Mouse (Mus musculus): ENCODE results near the gene Adgrv1. TPM values are rescaled to one million over a fixed set of nuclear protein-coding genes. Genes with fewer than 3 reads are reported as not detected.

The Adgrv1 gene
- polyA plus RNA-seq, 1 experiment from 2014 or later: 7.2 TPM

- Histone ChIP-seq H3K4me3 (no peak overlapping the region), H3K4me2 (replicated peaks) (no peak overlapping the region), H3K27ac (no peak overlapping the region), H3K27me3 (no peaks in the 10 kb centered on the region), H3K9me3 (no peaks in the 10 kb centered on the region), H3K36me3 (no peaks in the 10 kb centered on the region), H3K9ac (no peak overlapping the region), H3K4me1 (no peaks in the 10 kb centered on the region)
- no peak for ATAC-seq (ENCODE audit: insufficient number of reproducible peaks, insufficient read depth, low FRiP score, low TSS enrichment)
- 70% methylated on average over 2 of the region's 2 CpGs for WGBS
Measured at GRCm38 (mm10) chr13:81402191-81402590, 230.8 kb downstream of the Adgrv1 start.

GRCm38 (mm10) chr13:81401742-81402141, 231.2 kb downstream of the Adgrv1 start:
- no peaks in the 10 kb centered on the region for H3K36me3 ChIP-seq
- H3K27me3 ChIP-seq: no peaks in the 10 kb centered on the region
- no peak for ATAC-seq (ENCODE audit: insufficient number of reproducible peaks, insufficient read depth, low FRiP score, low TSS enrichment)
- H3K4me1 ChIP-seq: no peaks in the 10 kb centered on the region
- H3K9me3 ChIP-seq: no peaks in the 10 kb centered on the region
- H3K4me3 ChIP-seq: no peak overlapping the region
- no peak overlapping the region for H3K27ac ChIP-seq
- H3K9ac ChIP-seq: no peak overlapping the region
- no peak overlapping the region for H3K4me2 ChIP-seq (replicated peaks)
- 92% methylated on average over 1 of the region's 1 CpGs for WGBS

DNA sequence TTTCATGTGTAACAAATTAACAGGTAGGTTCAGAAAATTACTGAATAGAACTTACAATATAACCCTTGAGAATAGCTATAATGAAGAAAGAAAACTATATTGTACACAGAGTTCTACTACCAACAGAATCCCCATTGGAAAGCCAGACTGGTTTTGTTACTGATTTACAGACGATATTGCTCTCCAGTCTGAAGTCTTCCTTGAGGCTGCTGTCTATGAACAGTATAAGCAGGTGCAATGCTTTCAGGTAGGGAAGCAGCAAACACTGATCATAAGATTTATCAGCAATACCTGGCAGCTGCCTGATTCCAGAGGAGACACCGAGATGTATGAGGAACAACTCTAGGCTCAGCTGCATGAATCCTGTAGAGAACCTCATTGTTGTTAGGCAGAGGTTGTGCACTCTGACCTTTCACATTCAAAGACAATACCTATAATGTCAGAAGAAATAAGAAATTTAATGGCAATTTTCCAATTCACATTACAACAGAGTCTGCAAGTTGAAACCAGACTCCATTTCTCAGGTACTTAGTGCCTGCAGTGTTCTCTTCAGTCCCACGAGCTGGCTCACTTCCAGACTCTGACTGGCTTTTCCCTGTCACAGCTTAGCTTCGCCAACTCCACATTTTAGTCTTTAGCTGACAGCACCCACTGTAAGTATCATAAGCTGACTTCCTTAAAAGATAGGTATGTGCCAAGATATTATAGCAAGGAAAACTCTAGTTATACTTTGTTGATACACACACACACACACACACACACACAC, 247.2 kb downstream of the Adgrv1 start:
- no peaks in the 10 kb centered on the region for H3K27me3 ChIP-seq
- H3K27ac ChIP-seq: no peak overlapping the region
- 75% methylated on average over 4 of the region's 4 CpGs for WGBS
- H3K4me3 ChIP-seq: no peak overlapping the region
- H3K4me1 ChIP-seq: no peaks in the 10 kb centered on the region
- no peaks in the 10 kb centered on the region for H3K9me3 ChIP-seq
- H3K4me2 ChIP-seq (replicated peaks): no peak overlapping the region
- no peaks in the 10 kb centered on the region for H3K36me3 ChIP-seq
- no peak overlapping the region for H3K9ac ChIP-seq
- no peak for ATAC-seq (ENCODE audit: insufficient number of reproducible peaks, insufficient read depth, low FRiP score, low TSS enrichment)

DNA sequence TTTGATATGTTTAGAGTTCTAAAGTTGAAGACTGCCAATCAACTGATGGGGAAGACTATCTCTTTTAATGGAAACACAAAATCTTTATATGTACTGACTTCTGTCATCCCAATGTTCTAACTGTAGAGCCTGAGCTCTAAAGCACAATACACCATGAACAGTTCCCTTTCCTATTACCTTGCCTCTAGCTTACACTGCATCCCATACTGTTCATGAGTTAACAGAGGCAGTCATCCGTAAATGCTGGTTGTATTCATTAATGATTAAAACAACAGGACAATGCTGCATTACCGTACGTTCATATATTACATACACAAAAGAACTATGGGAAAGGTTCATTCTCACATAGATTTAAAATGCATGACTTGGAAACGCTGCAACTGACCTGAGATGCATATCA, 251.1 kb downstream of the Adgrv1 start:
- H3K9me3 ChIP-seq: no peaks in the 10 kb centered on the region
- H3K4me1 ChIP-seq: no peaks in the 10 kb centered on the region
- WGBS: 85% methylated on average over 4 of the region's 4 CpGs
- H3K4me2 ChIP-seq (replicated peaks): no peak overlapping the region
- H3K36me3 ChIP-seq: no peaks in the 10 kb centered on the region
- H3K4me3 ChIP-seq: no peak overlapping the region
- H3K9ac ChIP-seq: no peak overlapping the region
- no peak overlapping the region for H3K27ac ChIP-seq
- no peaks in the 10 kb centered on the region for H3K27me3 ChIP-seq
- no peak for ATAC-seq (ENCODE audit: insufficient number of reproducible peaks, insufficient read depth, low FRiP score, low TSS enrichment)

GRCm38 (mm10) chr13:81370801-81371456, 262.0 kb downstream of the Adgrv1 start:
- Histone ChIP-seq H3K4me1 (no peaks in the 10 kb centered on the region), H3K27ac (no peak overlapping the region), H3K9ac (no peak overlapping the region)

GRCm38 (mm10) chr13:81370196-81370595, 262.8 kb downstream of the Adgrv1 start:
- 93% methylated on average over 6 of the region's 6 CpGs for WGBS

More at GRCm38 (mm10) chr13:81370801-81371456, 262.0 kb downstream of the Adgrv1 start:
- ATAC-seq (ENCODE audit: insufficient number of reproducible peaks, insufficient read depth, low FRiP score, low TSS enrichment): no peak
- Histone ChIP-seq H3K9me3 (no peaks in the 10 kb centered on the region), H3K36me3 (no peaks in the 10 kb centered on the region), H3K4me2 (replicated peaks) (no peak overlapping the region), H3K27me3 (no peaks in the 10 kb centered on the region), H3K4me3 (no peak overlapping the region)
- 82% methylated on average over 5 of the region's 5 CpGs for WGBS

GRCm38 (mm10) chr13:81369564-81369963, 263.4 kb downstream of the Adgrv1 start:
- H3K27ac ChIP-seq: no peak overlapping the region
- ATAC-seq (ENCODE audit: insufficient number of reproducible peaks, insufficient read depth, low FRiP score, low TSS enrichment): no peak
- no peak overlapping the region for H3K4me3 ChIP-seq

More at GRCm38 (mm10) chr13:81370196-81370595, 262.8 kb downstream of the Adgrv1 start:
- H3K36me3 ChIP-seq: no peaks in the 10 kb centered on the region
- H3K27ac ChIP-seq: no peak overlapping the region
- H3K4me3 ChIP-seq: no peak overlapping the region
- no peaks in the 10 kb centered on the region for H3K9me3 ChIP-seq
- H3K4me2 ChIP-seq (replicated peaks): no peak overlapping the region
- no peaks in the 10 kb centered on the region for H3K27me3 ChIP-seq
- ATAC-seq (ENCODE audit: insufficient number of reproducible peaks, insufficient read depth, low FRiP score, low TSS enrichment): no peak
- no peaks in the 10 kb centered on the region for H3K4me1 ChIP-seq
- H3K9ac ChIP-seq: no peak overlapping the region

DNA sequence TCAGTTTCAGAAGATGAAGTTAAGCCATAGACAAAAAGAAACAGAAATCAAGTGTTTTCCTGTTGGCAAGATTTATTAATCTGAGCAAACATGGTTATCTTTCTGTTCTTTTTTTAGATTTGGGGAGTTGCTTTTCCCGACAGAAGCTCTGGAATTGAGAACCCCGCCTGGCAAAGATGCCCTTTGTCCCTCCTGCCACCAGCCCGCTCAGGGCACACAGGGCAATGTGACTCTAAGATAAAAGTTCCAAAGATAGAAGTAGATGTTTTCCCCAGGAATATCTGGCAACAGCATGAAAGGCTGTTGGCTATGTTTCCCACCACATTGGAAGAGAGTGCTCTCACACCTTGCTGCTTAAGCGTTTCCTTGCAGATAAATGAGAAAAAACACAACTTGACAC, 264.0 kb downstream of the Adgrv1 start:
- Histone ChIP-seq H3K4me1 (no peaks in the 10 kb centered on the region), H3K9me3 (no peaks in the 10 kb centered on the region), H3K4me2 (replicated peaks) (no peak overlapping the region), H3K36me3 (no peaks in the 10 kb centered on the region), H3K9ac (no peak overlapping the region), H3K4me3 (no peak overlapping the region), H3K27ac (no peak overlapping the region), H3K27me3 (no peaks in the 10 kb centered on the region)
- 86% methylated on average over 4 of the region's 4 CpGs for WGBS
- no peak for ATAC-seq (ENCODE audit: insufficient number of reproducible peaks, insufficient read depth, low FRiP score, low TSS enrichment)

More at GRCm38 (mm10) chr13:81369564-81369963, 263.4 kb downstream of the Adgrv1 start:
- no peaks in the 10 kb centered on the region for H3K9me3 ChIP-seq
- H3K9ac ChIP-seq: no peak overlapping the region
- no peak overlapping the region for H3K4me2 ChIP-seq (replicated peaks)
- H3K36me3 ChIP-seq: no peaks in the 10 kb centered on the region
- WGBS: 81% methylated on average over 2 of the region's 2 CpGs
- no peaks in the 10 kb centered on the region for H3K4me1 ChIP-seq
- H3K27me3 ChIP-seq: no peaks in the 10 kb centered on the region

DNA sequence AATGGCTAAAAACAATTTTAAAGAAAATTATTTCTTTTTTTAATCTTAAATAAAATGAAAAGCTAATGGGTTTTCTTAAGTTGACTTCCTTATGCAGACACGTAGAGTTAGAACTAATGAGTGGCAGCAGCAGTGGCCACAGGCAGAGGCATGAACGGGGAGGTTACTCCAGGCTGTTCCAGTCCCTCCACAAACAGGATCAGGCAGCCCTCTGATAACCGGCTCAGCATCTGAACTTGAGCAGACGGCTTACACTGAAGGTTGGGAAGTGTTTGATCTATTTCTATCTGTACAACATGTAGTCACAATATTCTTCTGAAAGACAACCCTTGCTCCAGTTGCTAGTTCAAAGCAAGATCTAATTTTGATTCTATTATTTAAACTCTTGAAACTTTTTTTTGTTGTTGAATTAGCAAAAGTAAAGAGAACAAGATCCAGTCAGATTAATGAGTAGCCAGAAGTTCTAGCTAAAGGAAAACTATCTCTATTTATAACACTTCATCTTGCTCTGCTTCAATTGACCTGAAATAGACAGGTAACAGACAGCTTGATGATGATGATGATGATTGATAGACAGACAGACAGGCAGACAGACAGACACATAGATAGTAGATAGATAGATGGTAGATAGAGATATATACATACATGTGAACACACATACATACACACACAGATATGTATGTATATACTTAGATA, 265.1 kb downstream of the Adgrv1 start:
- 68% methylated on average over 4 of the region's 4 CpGs for WGBS
- no peaks in the 10 kb centered on the region for H3K9me3 ChIP-seq
- ATAC-seq (ENCODE audit: insufficient number of reproducible peaks, insufficient read depth, low FRiP score, low TSS enrichment): no peak
- H3K9ac ChIP-seq: no peak overlapping the region
- H3K4me1 ChIP-seq: no peaks in the 10 kb centered on the region
- H3K27ac ChIP-seq: no peak overlapping the region
- H3K4me3 ChIP-seq: no peak overlapping the region
- no peaks in the 10 kb centered on the region for H3K27me3 ChIP-seq
- H3K4me2 ChIP-seq (replicated peaks): no peak overlapping the region
- H3K36me3 ChIP-seq: no peaks in the 10 kb centered on the region

DNA sequence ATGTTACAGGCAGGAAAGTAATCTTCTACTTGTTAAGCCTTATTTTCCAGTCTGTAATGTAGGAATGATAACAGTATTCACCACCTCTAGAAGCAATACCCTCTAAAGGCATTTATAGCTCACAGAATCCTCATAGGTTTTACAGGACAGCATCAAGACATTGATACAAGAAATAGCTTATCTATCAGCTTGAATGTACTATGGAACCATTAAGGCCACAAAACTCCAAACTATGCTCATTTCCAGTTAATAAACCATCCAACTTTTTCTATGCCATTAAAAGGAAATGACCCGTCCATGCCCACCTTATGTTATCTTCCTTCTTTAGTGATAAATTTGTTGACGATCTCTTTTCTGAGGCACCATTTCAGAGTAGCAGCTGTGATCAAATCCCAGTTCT, 272.6 kb downstream of the Adgrv1 start:
- no peak for ATAC-seq (ENCODE audit: insufficient number of reproducible peaks, insufficient read depth, low FRiP score, low TSS enrichment)
- WGBS: 85% methylated on average over 2 of the region's 2 CpGs
- Histone ChIP-seq H3K27me3 (no peaks in the 10 kb centered on the region), H3K4me3 (no peak overlapping the region), H3K9me3 (no peaks in the 10 kb centered on the region), H3K9ac (no peak overlapping the region), H3K4me2 (replicated peaks) (no peak overlapping the region), H3K36me3 (no peaks in the 10 kb centered on the region), H3K4me1 (no peaks in the 10 kb centered on the region), H3K27ac (no peak overlapping the region)

GRCm38 (mm10) chr13:81358766-81359165, 274.2 kb downstream of the Adgrv1 start:
- H3K27ac ChIP-seq: no peak overlapping the region
- 57% methylated on average over 1 of the region's 1 CpGs for WGBS
- no peak overlapping the region for H3K4me2 ChIP-seq (replicated peaks)
- no peak for ATAC-seq (ENCODE audit: insufficient number of reproducible peaks, insufficient read depth, low FRiP score, low TSS enrichment)
- no peak overlapping the region for H3K9ac ChIP-seq
- no peaks in the 10 kb centered on the region for H3K4me1 ChIP-seq
- no peaks in the 10 kb centered on the region for H3K9me3 ChIP-seq
- H3K36me3 ChIP-seq: no peaks in the 10 kb centered on the region
- no peak overlapping the region for H3K4me3 ChIP-seq
- H3K27me3 ChIP-seq: no peaks in the 10 kb centered on the region

DNA sequence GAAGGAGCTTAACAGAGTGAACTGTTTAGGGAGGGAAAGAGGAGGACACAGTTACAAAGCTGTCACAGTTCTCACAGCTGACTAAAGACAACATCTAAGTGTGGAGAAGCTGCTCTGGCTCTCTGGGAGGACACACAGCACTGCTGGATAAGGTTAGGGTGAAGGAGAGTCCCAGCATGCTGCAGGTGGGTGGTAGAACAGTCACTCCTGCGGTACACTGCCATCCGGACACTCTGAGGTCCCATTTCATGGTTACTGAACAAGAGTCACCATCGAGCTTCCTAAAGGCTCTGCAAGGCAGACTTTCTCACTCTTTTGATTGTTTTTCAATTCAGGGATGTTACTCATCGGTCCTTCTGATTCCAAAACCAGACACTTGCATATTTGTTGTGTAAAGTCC, 274.6 kb downstream of the Adgrv1 start:
- H3K9me3 ChIP-seq: no peaks in the 10 kb centered on the region
- 83% methylated on average over 4 of the region's 4 CpGs for WGBS
- H3K4me3 ChIP-seq: no peak overlapping the region
- no peak overlapping the region for H3K27ac ChIP-seq
- no peaks in the 10 kb centered on the region for H3K36me3 ChIP-seq
- H3K4me1 ChIP-seq: no peaks in the 10 kb centered on the region
- no peaks in the 10 kb centered on the region for H3K27me3 ChIP-seq
- H3K9ac ChIP-seq: no peak overlapping the region
- no peak overlapping the region for H3K4me2 ChIP-seq (replicated peaks)
- ATAC-seq (ENCODE audit: insufficient number of reproducible peaks, insufficient read depth, low FRiP score, low TSS enrichment): no peak

Measured in embryonic facial prominence, embryonic 12.5 days (tissue).